Mouse (Mus musculus): ENCODE data around the gene Card14. TPM values are rescaled to one million over a fixed set of nuclear protein-coding genes. Genes with fewer than 3 reads are reported as not detected.

Gene Card14
- polyA plus RNA-seq, 1 experiment from 2014 or later, result 0.17 TPM

- Histone ChIP-seq H3K4me1 (ENCODE audit: control insufficient read depth, insufficient read depth, low read length) (peaks cover 10% of the 10 kb centered on the region), H3K9ac (ENCODE audit: low read length) (peak within 1 kb of the TSS; percentile 74), H3K27me3 (ENCODE audit: control insufficient read depth, insufficient read depth, low read length) (no peaks in the 10 kb centered on the region), H3K9me3 (ENCODE audit: control insufficient read depth, low read length) (no peaks in the 10 kb centered on the region), H3K4me2 (ENCODE audit: low read depth, severe bottlenecking) (peak within 1 kb of the TSS; percentile 85), H3K36me3 (ENCODE audit: control insufficient read depth, insufficient read depth, low read length) (no peaks in the 10 kb centered on the region), H3K4me3 (ENCODE audit: low read depth, low read length) (peak within 1 kb of the TSS; percentile 61), H3K27ac (replicated peaks; ENCODE audit: low read depth, low read length) (no peak within 1 kb of the TSS)
- under 1% methylated on average over 40 of the region's 40 CpGs for WGBS
- peak; percentile 90 for DNase-seq (ENCODE audit: low spot score)
- ATAC-seq (ENCODE audit: insufficient number of reproducible peaks, low FRiP score, low TSS enrichment, low read depth), result peak; percentile 80
Measured at GRCm38 (mm10) chr11:119355443-119356385, 48.1 kb downstream of the Card14 start, which contains the start of the genes Sgsh and Slc26a11. Gene Sgsh (minus strand): TSS chr11:119355536. Gene Slc26a11 (plus strand): TSS chr11:119355557.

DNA sequence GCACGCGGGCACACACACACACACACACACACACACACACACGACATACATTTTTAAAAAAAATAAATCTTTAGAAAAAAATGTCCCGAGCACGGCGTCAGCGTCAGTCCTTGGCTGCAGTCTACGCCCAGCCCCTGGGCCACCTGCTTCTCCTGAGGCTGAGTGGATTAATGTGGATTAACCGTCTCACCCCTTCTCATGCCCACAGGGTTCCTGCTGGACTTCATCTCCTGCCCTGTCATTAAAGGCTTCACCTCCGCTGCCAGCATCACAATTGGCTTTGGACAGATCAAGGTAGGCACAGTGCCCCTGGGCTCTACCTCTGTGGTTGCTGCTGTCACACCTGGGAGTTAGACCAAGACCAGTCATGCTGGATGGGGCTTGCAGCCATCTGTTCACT lies 51.5 kb downstream of the Card14 start:
- no peak overlapping the region for H3K4me3 ChIP-seq (ENCODE audit: low read depth, low read length)
- no peak overlapping the region for H3K9ac ChIP-seq (ENCODE audit: low read length)
- H3K4me2 ChIP-seq (ENCODE audit: low read depth, severe bottlenecking), result no peak overlapping the region
- H3K27me3 ChIP-seq (ENCODE audit: control insufficient read depth, insufficient read depth, low read length), result no peaks in the 10 kb centered on the region
- H3K9me3 ChIP-seq (ENCODE audit: control insufficient read depth, low read length), result no peaks in the 10 kb centered on the region
- DNase-seq (ENCODE audit: low spot score), result no peak
- ATAC-seq (ENCODE audit: insufficient number of reproducible peaks, low FRiP score, low TSS enrichment, low read depth), result no peak
- H3K36me3 ChIP-seq (ENCODE audit: control insufficient read depth, insufficient read depth, low read length), result no peaks in the 10 kb centered on the region
- peaks cover 13% of the 10 kb centered on the region for H3K4me1 ChIP-seq (ENCODE audit: control insufficient read depth, insufficient read depth, low read length)
- no peak overlapping the region for H3K27ac ChIP-seq (replicated peaks; ENCODE audit: low read depth, low read length)
- WGBS, result 95% methylated on average over 10 of the region's 10 CpGs

DNA sequence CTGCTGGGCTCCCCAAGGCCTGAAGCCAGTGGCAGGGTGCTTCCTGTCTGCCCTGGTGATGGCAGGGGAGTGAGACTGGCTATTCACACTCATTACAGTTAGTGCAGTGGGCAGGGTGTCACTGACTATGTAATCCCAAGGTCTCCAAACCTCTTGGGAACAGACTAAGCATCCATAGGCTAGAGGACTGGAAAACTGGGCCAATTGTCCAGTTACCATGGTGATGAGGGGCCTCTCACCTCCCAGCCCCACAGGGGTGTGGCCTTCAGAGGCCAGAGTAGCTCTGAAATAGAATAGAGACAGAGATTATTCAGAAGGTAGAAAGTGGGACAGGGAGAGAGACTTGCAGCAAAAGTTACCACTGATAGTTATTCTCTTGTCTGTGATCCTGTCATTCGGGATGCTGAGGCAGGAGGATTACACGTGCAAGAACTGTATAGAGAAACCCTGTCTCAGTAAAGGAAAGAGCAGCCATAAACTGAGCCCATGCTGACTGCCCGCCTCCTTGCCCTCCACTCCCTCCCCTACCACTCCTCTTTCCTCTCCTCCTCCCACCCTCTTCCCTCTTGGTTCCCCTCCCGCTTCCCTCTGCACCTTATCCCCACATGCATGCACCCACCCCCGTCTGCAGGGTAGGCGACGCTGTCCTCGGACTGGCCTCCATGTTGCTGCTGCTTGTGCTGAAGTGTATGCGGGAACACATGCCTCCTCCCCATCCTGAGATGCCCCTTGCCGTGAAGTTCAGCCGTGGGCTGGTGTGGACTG lies 55.4 kb downstream of the Card14 start:
- Histone ChIP-seq H3K4me3 (ENCODE audit: low read depth, low read length) (no peak overlapping the region), H3K9ac (ENCODE audit: low read length) (no peak overlapping the region), H3K27ac (replicated peaks; ENCODE audit: low read depth, low read length) (no peak overlapping the region), H3K36me3 (ENCODE audit: control insufficient read depth, insufficient read depth, low read length) (no peaks in the 10 kb centered on the region), H3K4me2 (ENCODE audit: low read depth, severe bottlenecking) (no peak overlapping the region), H3K4me1 (ENCODE audit: control insufficient read depth, insufficient read depth, low read length) (peaks cover 3% of the 10 kb centered on the region; the same call in 1 of the 2 replicates), H3K27me3 (ENCODE audit: control insufficient read depth, insufficient read depth, low read length) (no peaks in the 10 kb centered on the region), H3K9me3 (ENCODE audit: control insufficient read depth, low read length) (no peaks in the 10 kb centered on the region)
- DNase-seq (ENCODE audit: low spot score) (no peak), ATAC-seq (ENCODE audit: insufficient number of reproducible peaks, low FRiP score, low TSS enrichment, low read depth) (no peak)
- WGBS, result 40% methylated on average over 11 of the region's 11 CpGs

- Histone ChIP-seq H3K27ac (replicated peaks; ENCODE audit: low read depth, low read length) (no peak overlapping the region), H3K27me3 (ENCODE audit: control insufficient read depth, insufficient read depth, low read length) (no peaks in the 10 kb centered on the region), H3K4me3 (ENCODE audit: low read depth, low read length) (no peak overlapping the region), H3K4me2 (ENCODE audit: low read depth, severe bottlenecking) (no peak overlapping the region), H3K9ac (ENCODE audit: low read length) (no peak overlapping the region), H3K36me3 (ENCODE audit: control insufficient read depth, insufficient read depth, low read length) (no peaks in the 10 kb centered on the region), H3K4me1 (ENCODE audit: control insufficient read depth, insufficient read depth, low read length) (peaks cover 3% of the 10 kb centered on the region; the same call in 1 of the 2 replicates), H3K9me3 (ENCODE audit: control insufficient read depth, low read length) (no peaks in the 10 kb centered on the region)
- WGBS, result 31% methylated on average over 11 of the region's 11 CpGs
- peak; percentile 65; the same call in 1 of the 2 replicates for ATAC-seq (ENCODE audit: insufficient number of reproducible peaks, low FRiP score, low TSS enrichment, low read depth)
- peak; percentile 85 for DNase-seq (ENCODE audit: low spot score)
Measured at GRCm38 (mm10) chr11:119363534-119364145, 56.1 kb downstream of the Card14 start.

- no peak for ATAC-seq (ENCODE audit: insufficient number of reproducible peaks, low FRiP score, low TSS enrichment, low read depth)
- Histone ChIP-seq H3K9ac (ENCODE audit: low read length) (no peak overlapping the region), H3K4me2 (ENCODE audit: low read depth, severe bottlenecking) (no peak overlapping the region), H3K9me3 (ENCODE audit: control insufficient read depth, low read length) (no peaks in the 10 kb centered on the region), H3K4me3 (ENCODE audit: low read depth, low read length) (no peak overlapping the region), H3K27me3 (ENCODE audit: control insufficient read depth, insufficient read depth, low read length) (no peaks in the 10 kb centered on the region), H3K27ac (replicated peaks; ENCODE audit: low read depth, low read length) (no peak overlapping the region), H3K36me3 (ENCODE audit: control insufficient read depth, insufficient read depth, low read length) (peaks cover 2% of the 10 kb centered on the region; the same call in 1 of the 2 replicates), H3K4me1 (ENCODE audit: control insufficient read depth, insufficient read depth, low read length) (peaks cover 2% of the 10 kb centered on the region; the same call in 1 of the 2 replicates)
- DNase-seq (ENCODE audit: low spot score), result no peak
- WGBS, result 85% methylated on average over 6 of the region's 6 CpGs
Measured at GRCm38 (mm10) chr11:119375425-119375824, 67.9 kb downstream of the Card14 start.

DNA sequence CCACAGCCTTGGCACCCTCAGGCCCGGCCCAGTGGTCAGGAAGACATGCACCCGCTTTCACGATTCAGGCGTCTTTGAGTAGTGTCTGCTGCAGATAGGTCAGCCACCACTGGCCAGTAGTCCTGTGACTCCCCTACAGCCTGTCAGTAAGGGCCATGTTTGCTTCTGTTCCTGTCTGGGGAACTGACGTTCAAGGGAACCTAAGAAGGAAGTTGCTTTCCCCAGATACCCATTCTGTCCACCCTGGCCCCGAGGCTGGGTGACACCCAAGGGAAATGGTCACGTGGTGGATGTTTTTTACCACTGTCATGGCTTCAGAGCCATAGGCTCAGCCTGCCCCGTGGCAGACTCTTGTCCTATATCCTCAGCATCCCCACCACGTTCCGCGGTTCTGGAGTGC lies 69.8 kb downstream of the Card14 start:
- H3K27me3 ChIP-seq (ENCODE audit: control insufficient read depth, insufficient read depth, low read length), result no peaks in the 10 kb centered on the region
- H3K4me1 ChIP-seq (ENCODE audit: control insufficient read depth, insufficient read depth, low read length), result peaks cover 2% of the 10 kb centered on the region; the same call in 1 of the 2 replicates
- H3K4me3 ChIP-seq (ENCODE audit: low read depth, low read length), result no peak overlapping the region
- H3K9me3 ChIP-seq (ENCODE audit: control insufficient read depth, low read length), result no peaks in the 10 kb centered on the region
- no peak overlapping the region for H3K9ac ChIP-seq (ENCODE audit: low read length)
- ATAC-seq (ENCODE audit: insufficient number of reproducible peaks, low FRiP score, low TSS enrichment, low read depth), result no peak
- 0 out of 2 replicates have a peak, but pooled peaks cover 2% of the 10 kb centered on the region for H3K36me3 ChIP-seq (ENCODE audit: control insufficient read depth, insufficient read depth, low read length)
- DNase-seq (ENCODE audit: low spot score), result no peak
- H3K4me2 ChIP-seq (ENCODE audit: low read depth, severe bottlenecking), result no peak overlapping the region
- H3K27ac ChIP-seq (replicated peaks; ENCODE audit: low read depth, low read length), result no peak overlapping the region
- WGBS, result 95% methylated on average over 11 of the region's 11 CpGs

DNA sequence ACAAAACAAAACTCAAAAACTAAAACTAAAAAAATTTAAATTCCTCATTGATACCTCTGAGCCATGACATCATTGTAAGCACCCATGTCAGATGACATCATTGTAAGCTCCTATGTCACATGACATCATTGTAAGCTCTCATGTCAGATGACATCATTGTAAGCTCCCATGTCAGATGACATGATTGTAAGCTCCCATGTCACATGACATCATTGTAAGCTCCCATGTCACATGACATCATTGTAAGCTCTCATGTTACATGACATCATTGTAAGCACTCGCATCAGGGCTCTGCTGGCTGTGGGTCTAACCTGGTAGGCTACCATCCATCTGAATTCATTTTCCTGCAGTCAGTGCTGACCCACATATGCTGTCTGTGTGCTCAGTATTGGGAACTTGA lies 71.0 kb downstream of the Card14 start:
- WGBS, result 88% methylated on average over 1 of the region's 1 CpGs
- Histone ChIP-seq H3K9ac (ENCODE audit: low read length) (no peak overlapping the region), H3K4me3 (ENCODE audit: low read depth, low read length) (no peak overlapping the region), H3K36me3 (ENCODE audit: control insufficient read depth, insufficient read depth, low read length) (0 out of 2 replicates have a peak, but pooled peaks cover 2% of the 10 kb centered on the region), H3K9me3 (ENCODE audit: control insufficient read depth, low read length) (no peaks in the 10 kb centered on the region), H3K4me1 (ENCODE audit: control insufficient read depth, insufficient read depth, low read length) (peaks cover 2% of the 10 kb centered on the region; the same call in 1 of the 2 replicates), H3K27ac (replicated peaks; ENCODE audit: low read depth, low read length) (no peak overlapping the region), H3K4me2 (ENCODE audit: low read depth, severe bottlenecking) (no peak overlapping the region), H3K27me3 (ENCODE audit: control insufficient read depth, insufficient read depth, low read length) (no peaks in the 10 kb centered on the region)
- ATAC-seq (ENCODE audit: insufficient number of reproducible peaks, low FRiP score, low TSS enrichment, low read depth) (no peak), DNase-seq (ENCODE audit: low spot score) (no peak)

Measured in limb, embryonic 11.5 days (tissue).